Mouse (Mus musculus) spleen, adult 2 months (tissue): Measurements from ENCODE around the gene Polr1e. TPM values are rescaled to one million over a fixed set of nuclear protein-coding genes. Genes with fewer than 3 reads are reported as not detected.
"Not testable (repeated sequence)": the region's sequence is repeated elsewhere in the genome, so short reads cannot be mapped to it uniquely, and the experiment has no call there.

Source experiments
- DNase-seq, 2 experiments: peaks; one replicate each; pipeline versions ENCODE4 v3.0.0 to v3.0.0-alpha.2; 2012 to 2021; ENCODE audit warnings: low spot score in 2 of 2, low read depth in 1 of 2
- H3K27ac ChIP-seq: fragments of 200-500 bp; 2 replicates; pipeline ENCODE4 v1.5.1; 2012; ENCODE audit warnings: low read length, inconsistent platforms; ENCODE audit not compliant: insufficient read depth
- H3K27me3 ChIP-seq: fragments of 200-500 bp; 2 replicates; pipeline ENCODE4 v1.6.1; 2012; ENCODE audit warnings: mild to moderate bottlenecking, moderate library complexity, low read length, inconsistent platforms; ENCODE audit not compliant: control insufficient read depth, insufficient read depth
- H3K36me3 ChIP-seq: fragments of 200-500 bp; 2 replicates; pipeline ENCODE4 v1.6.1; 2012; ENCODE audit warnings: mild to moderate bottlenecking, low read length, inconsistent platforms; ENCODE audit not compliant: control insufficient read depth, insufficient read depth
- H3K4me1 ChIP-seq: fragments of 200-500 bp; 2 replicates; pipeline ENCODE4 v1.6.1; 2011; ENCODE audit warnings: inconsistent platforms; ENCODE audit not compliant: control insufficient read depth, insufficient read depth, insufficient read length
- H3K4me3 ChIP-seq: fragments of 200-500 bp; 2 replicates; pipeline ENCODE4 v1.5.1; 2011; ENCODE audit warnings: mild to moderate bottlenecking, inconsistent platforms; ENCODE audit not compliant: insufficient read depth, insufficient read length; ENCODE audit errors: extremely low read depth
- CTCF ChIP-seq: fragments of 200-500 bp; IDR thresholded peaks from 2 replicates; pipeline ENCODE4 v1.5.1; 2011; ENCODE audit warnings: mild to moderate bottlenecking, inconsistent platforms; ENCODE audit not compliant: insufficient read depth, insufficient read length, insufficient replicate concordance; ENCODE audit errors: extremely low read depth
- POLR2A ChIP-seq: fragments of 200-500 bp; IDR thresholded peaks from 2 replicates; pipeline ENCODE4 v1.6.1; 2011; ENCODE audit warnings: low read depth, low read length, inconsistent platforms
- WGBS: fragments of 180-500 bp; shearing (Covaris S2); methylation state at CpG from one replicate; pipeline ENCODE4 v1.1.7; 2018; 5-methylcytosine and 5-hydroxymethylcytosine counted together
- polyA plus RNA-seq: library from polyadenylated mRNA; depleted of rRNA; stranded (reverse); fragments of >200 nt; gene quantifications from 2 replicates; pipeline ENCODE4 v1.2.3, GENCODE M21; 2012

The Polr1e gene
- polyA plus RNA-seq, 1 experiment: 7.2 TPM

DNA sequence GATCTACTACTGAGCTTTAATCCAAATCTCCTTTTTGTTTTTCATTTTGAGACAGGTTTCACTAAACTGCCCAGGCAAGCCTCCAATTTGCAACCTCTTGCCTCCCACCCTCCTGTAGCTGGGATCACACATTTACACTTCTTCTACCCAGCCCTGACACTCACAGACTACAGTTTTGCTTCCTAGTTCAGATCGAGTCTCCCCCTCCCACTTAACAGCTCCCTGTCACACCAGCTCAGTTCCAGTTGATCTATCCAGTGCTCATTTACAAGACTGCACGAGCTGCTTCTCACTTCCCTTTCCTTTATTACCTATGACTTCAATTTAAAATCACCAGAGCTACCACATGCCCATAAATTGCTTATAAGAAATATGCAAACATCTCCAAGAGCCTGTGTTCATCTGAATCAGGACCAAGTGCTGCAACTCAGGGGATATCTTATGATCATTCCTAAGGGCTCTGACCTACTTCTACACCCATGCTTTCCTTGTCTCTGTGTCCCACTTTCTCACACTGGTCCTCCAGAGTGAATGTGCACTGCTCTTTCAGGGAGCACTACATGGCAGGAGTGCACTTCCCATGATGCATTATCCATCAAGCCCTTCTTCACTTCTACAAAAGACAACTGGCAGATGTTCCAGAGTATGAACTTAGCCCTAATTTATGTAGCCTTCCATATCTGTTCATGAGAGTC, 47.8 kb downstream of the Polr1e start:
- no peak for DNase-seq
- no peak for TF ChIP-seq POLR2A
- no peak for TF ChIP-seq CTCF
- Histone ChIP-seq H3K27ac (no peak overlapping the region), H3K27me3 (no peaks in the 10 kb centered on the region), H3K4me1 (no peaks in the 10 kb centered on the region), H3K4me3 (no peak overlapping the region), H3K36me3 (no peaks in the 10 kb centered on the region)
- WGBS: 18% methylated on average over 2 of the region's 2 CpGs

DNA sequence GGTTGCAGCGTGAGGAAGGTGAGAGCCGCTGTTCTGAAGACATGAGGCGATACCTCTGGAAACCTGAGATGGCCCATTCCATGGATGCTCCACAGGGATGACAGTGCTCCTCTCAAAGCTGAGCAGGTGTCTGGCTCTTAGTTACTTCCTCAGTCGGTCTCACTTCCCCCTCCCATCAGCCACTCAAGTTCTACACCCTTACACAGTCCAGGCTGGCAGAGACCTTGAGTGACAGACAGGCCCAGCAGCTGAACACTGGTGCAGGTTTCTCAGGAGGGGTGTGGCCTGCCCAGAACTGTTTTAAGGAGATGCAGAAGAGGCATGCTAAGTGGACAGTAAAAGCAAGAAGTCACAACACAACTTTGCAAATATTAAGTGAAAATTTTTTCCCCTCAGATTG, 49.4 kb downstream of the Polr1e start:
- 75% methylated on average over 4 of the region's 4 CpGs for WGBS
- no peaks in the 10 kb centered on the region for H3K36me3 ChIP-seq
- H3K4me1 ChIP-seq: no peaks in the 10 kb centered on the region
- no peaks in the 10 kb centered on the region for H3K27me3 ChIP-seq
- H3K4me3 ChIP-seq: no peak overlapping the region
- DNase-seq: peak in 1 of 2 experiments; percentile 20
- H3K27ac ChIP-seq: no peak overlapping the region
- TF ChIP-seq POLR2A (no peak), CTCF (no peak)

DNA sequence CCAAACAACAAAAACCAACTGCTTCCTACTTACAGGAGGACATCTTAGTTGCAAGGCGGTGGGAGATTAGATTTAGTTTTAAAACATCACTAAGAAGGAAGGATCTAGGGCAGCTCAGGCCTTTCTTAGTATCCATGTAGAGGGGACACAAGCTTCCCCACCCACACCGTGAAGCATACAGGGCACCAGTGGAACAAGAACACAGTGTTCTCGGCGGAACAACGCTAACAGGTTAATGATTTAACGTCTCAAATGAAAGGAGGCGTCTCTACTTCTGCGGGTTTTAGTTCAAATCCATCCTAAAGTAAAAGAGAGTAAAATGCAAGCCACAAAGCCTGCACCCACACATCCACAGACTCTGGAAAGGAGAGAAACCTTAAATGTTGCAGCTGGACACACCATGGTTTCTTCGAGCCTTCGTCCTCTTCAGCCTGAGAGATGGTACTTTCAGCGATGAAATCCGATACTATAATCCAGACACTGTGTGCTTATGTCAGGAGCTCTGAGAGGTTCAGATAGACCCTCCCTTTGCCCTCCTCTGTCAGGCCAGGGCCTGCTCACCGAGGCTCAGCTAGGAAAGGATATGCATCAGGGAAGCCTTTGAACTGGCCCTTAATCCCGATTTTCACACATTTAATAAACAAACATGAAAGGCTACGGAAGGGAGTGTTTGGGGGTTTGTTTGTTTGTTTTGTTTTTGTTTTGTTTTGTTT, 54.0 kb downstream of the Polr1e start:
- no peaks in the 10 kb centered on the region for H3K36me3 ChIP-seq
- H3K4me3 ChIP-seq: no peak overlapping the region
- WGBS: 92% methylated on average over 15 of the region's 15 CpGs
- H3K27me3 ChIP-seq: no peaks in the 10 kb centered on the region
- no peak for TF ChIP-seq POLR2A
- TF ChIP-seq CTCF: no peak
- no peaks in the 10 kb centered on the region for H3K4me1 ChIP-seq
- no peak overlapping the region for H3K27ac ChIP-seq
- DNase-seq: no peak

DNA sequence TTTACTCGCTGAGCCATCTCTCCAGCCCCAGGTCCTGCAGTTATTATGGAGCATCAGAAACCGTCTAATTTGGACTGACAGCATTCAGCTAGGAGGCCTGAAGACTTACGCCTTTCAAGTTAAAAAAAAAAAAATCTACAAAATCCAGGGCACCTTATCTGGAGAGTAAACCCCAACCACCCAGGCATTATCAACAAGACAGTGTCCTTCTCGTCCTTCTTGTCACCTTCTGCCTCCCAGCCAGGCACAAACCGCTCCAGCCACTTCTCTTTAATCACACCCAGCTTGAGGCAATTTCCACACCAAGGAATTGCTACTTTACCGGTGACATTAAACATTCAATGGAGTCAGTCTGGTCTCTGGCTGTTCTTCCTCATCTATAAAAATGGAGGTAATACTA, 55.2 kb downstream of the Polr1e start:
- Histone ChIP-seq H3K4me1 (no peaks in the 10 kb centered on the region), H3K4me3 (no peak overlapping the region), H3K27me3 (no peaks in the 10 kb centered on the region), H3K27ac (no peak overlapping the region), H3K36me3 (no peaks in the 10 kb centered on the region)
- no peak for DNase-seq
- TF ChIP-seq POLR2A (no peak), CTCF (no peak)
- WGBS: 79% methylated on average over 6 of the region's 6 CpGs

GRCm38 (mm10) chr4:45081041-45081440, 62.7 kb downstream of the Polr1e start:
- not testable (repeated sequence) for H3K4me3 ChIP-seq, H3K27ac ChIP-seq, DNase-seq, H3K27me3 ChIP-seq, H3K4me1 ChIP-seq, H3K36me3 ChIP-seq
- 95% methylated on average over 4 of the region's 4 CpGs for WGBS

DNA sequence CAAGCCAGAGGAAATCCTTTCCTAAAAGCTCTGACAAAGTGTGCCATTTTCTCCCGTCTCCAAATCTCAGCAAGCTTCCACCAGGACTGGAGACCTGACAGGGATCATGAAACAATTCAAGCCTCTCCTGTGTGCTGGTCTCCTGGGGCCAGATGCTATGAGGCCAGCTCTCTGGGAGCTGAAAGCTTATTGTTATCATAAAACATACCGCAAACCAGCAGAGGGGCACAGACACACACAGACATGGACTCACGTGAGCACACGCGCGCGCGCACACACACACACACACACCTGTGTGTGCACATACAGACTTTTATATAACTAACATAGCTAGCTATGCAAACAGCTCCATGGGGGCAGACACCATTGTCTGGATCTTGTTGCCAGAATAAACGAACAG, 64.6 kb downstream of the Polr1e start:
- no peak overlapping the region for H3K27ac ChIP-seq
- no peak for DNase-seq
- WGBS: 91% methylated on average over 9 of the region's 9 CpGs
- no peak overlapping the region for H3K4me3 ChIP-seq
- H3K27me3 ChIP-seq: no peaks in the 10 kb centered on the region; the same call in 1 of the 2 replicates
- no peaks in the 10 kb centered on the region for H3K36me3 ChIP-seq
- no peaks in the 10 kb centered on the region for H3K4me1 ChIP-seq
- TF ChIP-seq POLR2A: no peak
- no peak for TF ChIP-seq CTCF

DNA sequence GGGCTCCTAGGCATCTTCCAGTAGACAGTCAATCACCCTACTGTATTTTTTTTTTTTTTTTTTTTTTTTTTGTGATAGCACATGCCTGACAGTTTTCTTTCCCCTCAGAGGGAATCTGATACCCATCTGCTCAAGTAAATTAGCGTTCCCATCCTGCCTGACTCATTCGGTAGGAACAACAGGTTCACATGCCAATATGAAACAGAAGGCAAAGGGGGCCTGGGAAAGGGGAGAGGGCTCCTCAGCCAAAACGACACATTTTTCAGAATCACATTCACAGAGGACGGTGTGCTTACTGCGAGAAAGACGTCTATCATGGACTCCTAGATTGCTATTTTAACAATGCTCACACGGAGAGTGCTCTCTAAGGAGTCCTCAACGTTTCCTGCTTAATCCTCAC, 65.1 kb downstream of the Polr1e start:
- no peak for DNase-seq
- no peak overlapping the region for H3K4me3 ChIP-seq

More for the DNA sequence above, 65.1 kb downstream of the Polr1e start:
- 16% methylated on average over 8 of the region's 8 CpGs for WGBS
- H3K27me3 ChIP-seq: no peaks in the 10 kb centered on the region; the same call in 1 of the 2 replicates
- TF ChIP-seq CTCF (no peak), POLR2A (no peak)
- H3K4me1 ChIP-seq: no peaks in the 10 kb centered on the region
- H3K27ac ChIP-seq: no peak overlapping the region
- H3K36me3 ChIP-seq: no peaks in the 10 kb centered on the region
